Mouse (Mus musculus) embryo, embryonic 11 days (tissue): Measurements from ENCODE around the gene Rpp38.

Source experiments
- DNase-seq: peaks from one replicate; pipeline ENCODE4 v3.0.0-alpha.2; 2015

Gene Rpp38

DNA sequence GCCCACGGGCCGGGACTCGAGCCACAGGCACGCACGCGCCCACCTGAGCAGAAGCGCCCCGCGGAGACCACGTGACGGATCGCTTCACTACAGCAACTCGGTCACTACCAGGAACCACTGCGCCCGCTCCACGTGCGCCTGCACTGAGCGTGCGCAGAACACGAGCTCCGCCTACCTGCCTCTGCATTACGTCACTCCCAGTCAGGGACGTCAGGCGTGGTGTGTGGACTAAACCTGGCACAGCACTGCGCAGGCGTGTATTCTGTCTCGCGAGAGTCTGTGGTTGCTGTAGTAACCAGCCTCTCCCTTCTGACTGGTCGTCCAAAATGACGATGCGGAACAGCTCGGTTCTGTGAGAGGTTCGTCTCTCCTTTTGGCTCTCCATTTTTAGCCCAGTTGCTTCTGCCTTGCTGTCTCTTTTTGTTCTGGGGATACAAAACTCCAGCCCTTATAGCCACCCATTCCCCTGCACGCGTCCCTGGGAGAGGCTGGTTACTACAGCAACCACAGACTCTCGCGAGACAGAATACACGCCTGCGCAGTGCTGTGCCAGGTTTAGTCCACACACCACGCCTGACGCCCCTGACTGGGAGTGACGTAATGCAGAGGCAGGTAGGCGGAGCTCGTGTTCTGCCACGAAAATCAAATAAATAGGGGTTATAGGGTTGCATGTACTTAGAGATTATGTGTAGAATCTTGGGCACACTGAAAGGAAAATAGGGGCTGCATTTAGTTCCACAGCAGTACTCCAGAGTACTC lies at the start of gene Rpp38:
Gene Rpp38 (minus strand): TSS at position 160 of the 759 bp plus-strand sequence.
- peak; percentile 96 for DNase-seq

DNA sequence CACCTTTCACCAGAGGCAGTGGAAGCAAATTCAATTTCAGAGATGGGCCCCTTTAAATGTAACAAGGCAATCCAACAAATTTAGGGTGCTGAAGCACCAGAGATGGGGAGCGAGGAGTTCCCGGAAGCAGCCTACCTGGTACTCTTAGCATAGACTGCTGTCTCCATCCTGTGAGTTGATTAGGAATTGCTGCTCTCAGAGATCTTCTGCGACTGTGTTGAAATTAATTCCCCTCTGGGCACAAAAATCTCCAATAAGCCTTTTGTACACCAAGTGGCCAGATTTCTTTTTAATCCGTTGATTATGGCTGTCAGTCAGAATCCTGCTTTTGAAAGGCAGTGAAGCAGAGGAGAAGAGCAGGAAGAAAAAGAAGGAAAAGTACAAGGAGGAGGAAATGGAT lies 32.7 kb upstream of the Rpp38 start:
- no peak for DNase-seq

DNA sequence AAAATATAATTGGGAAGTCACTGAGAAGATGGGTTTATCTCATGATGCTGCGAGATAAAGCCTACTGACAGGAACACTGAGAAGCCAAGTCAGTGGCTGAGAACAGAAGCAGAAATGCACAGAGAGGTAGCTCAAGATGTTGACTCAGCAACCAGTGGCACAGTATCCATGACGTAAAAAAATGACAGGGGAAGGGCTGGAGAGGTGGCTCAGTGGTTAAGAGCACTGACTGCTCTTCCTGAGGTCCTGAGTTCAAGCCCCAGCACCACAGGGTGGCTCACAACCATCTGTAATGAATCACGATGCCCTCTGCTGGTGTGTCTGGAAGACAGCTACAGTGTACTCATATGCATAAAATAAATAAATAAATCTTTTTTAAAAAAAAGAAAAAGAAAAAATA lies 28.6 kb upstream of the Rpp38 start:
- DNase-seq: no peak

DNA sequence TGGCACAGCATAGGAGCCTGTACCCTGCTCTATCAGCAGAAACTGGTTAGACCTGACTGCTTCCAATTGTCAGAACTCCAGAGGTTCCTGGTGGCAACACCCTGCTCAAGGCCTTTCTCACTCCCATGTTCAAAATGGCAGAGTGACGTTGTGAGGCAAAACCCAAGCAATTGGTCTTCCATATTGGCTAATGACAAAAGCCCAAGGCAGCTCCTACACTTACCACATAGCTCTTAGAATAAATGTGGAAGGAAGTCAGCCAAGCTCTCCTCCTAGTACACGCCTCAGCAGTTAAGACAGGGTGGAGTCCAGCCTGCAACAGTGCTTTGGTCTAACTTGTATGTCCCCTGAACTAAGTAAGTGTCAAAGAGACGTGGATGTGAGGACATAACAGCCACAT lies 25.4 kb upstream of the Rpp38 start:
- no peak for DNase-seq

DNA sequence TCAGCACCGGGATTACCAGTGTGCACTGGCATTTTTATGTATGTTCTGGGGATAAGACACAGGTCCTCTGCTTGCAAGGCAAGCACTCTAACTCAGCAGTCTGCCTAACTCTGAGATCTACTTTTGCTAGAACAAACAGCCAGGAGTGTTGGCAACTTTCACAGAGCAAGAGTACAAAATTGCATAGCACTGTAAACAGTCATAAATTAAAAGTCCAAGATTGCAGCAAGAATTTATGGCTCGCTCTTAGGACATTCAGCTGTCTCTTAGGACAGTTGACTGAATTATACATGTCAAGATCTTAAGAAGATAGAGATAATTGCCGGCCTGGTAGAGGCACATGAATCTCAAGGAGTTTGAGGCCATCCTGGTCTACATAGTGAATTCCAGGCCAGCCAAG lies 23.9 kb upstream of the Rpp38 start:
- no peak for DNase-seq

DNA sequence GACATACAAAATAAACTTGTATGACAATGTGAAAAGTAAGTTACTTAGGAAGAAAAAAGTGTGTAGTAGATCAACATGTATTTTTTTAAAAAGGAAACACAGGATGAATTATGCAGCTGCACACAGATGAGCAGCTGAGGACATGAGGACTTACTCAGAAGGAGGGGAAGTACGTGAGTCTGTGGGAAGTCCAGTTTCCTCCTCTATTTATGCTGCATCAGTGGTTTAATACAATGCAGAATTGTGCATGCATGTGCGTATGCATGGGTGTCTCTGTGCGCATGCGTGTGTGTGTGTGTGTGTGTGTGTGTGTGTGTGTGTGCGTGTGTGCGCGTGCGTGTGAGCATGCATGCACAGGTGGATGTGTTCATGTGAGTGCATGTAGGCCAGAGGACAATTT lies 23.4 kb upstream of the Rpp38 start:
- no peak for DNase-seq

DNA sequence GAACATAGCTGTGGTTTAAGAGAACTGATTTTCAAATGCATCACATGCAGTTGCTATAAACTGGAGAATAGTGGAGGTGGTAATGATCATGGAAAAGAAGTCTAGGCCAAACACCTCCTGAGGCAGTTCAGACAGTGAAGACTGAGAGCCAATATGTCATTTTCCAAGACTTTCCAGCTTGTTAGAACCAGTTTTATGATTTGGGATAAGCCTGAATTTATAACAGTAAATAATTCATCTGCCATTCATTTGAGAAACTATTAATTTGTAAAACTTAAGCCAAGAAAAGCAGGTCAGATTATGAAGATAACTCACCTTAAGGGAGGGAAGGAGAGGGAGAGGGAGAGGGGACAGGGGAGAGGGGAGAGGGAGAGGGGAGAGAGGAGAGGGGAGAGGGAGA lies 20.7 kb upstream of the Rpp38 start:
- no peak for DNase-seq

DNA sequence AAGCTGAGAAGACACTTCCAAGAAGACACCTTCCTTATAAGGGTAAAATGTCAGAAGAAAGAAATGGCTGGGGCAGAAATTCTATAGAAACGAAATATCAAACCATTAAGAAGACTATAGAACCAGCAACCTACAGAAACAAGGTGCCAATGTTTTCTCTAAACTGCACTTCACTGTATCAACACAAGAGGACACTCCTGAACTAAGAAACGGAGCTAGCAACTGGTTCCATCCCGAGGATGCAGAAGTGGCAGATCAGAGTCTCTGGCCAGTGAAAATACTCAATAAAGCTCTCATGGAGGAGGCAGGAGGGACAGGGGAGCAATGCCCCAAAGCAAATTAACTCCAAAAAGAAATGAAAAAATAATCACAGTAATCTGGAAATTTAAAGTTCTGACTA lies 16.5 kb upstream of the Rpp38 start:
- DNase-seq: peak; percentile 56

DNA sequence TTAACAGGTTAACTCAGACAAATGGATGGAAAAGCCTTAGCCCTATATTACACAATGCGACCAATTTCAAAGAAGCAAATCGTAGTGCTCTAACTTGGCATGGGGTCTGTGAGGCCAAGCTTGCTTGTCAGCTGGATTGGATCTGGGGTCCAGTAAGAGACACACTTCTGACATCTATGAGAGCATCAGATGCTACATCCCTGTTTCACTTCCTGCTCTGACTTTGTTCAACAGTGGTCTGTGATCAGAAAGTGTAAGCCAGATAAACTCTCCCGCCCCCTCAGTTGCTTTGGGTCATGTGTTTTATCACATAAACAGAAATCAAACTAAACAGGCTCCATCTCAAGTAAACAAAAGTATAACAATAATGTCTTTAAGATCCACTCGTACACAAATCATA lies 16.0 kb upstream of the Rpp38 start:
- DNase-seq: no peak

DNA sequence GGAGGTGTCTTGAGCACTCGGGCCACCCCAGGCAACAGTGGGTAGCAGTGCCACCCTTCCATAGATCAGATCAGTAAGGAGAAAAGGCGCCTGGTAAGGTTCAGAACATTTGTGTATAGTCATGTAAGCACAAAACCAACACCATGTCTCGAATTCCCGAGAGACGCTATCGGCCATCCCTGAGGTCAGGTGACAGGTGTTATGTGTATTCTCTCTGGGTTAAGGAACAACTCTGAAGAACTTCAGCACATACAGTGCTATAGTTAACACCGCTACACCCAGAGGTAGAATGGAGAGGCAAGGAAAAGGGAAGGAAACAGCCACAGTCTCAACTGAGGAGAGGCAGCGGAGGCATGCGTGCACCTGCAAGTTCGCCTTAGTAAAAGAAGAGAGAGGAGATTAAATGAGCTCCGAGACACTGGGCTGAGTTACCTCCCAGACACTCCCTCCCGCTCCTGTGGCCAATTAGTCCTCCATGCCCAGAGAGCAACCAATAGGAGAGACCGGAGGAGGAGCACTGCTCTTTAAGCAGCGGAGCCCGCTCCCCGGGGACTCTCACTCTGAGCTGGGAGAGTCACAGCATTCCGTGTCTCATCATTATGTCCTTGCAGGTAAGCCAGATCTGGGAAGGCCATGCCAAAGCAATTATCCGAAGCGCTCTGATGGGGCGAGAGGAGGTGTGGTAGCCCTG lies 3.3 kb upstream of the Rpp38 start, which contains the start of gene Acbd7:
Gene Acbd7 (plus strand): TSS at position 558 of the 691 bp plus-strand sequence.
- peak; percentile 73 for DNase-seq

DNA sequence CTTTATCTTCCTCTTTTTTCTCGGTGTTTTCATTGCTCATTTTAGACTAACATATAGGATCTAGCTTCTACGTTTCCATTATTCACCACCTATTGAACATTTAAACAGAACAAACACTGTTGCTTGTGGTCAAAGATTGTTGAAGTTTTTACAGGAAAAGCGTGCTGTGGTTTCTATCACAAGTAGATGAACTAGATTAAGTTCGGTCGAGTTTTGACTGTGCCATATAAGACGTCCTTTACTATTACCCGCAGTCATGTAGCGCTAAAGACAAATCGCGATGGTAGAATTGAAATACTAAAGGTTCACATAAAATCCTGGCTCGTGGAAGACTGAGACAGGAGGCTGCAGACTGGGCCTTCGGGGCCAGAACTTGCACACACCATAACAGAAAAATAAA lies 1.3 kb upstream of the Rpp38 start:
- DNase-seq: no peak

DNA sequence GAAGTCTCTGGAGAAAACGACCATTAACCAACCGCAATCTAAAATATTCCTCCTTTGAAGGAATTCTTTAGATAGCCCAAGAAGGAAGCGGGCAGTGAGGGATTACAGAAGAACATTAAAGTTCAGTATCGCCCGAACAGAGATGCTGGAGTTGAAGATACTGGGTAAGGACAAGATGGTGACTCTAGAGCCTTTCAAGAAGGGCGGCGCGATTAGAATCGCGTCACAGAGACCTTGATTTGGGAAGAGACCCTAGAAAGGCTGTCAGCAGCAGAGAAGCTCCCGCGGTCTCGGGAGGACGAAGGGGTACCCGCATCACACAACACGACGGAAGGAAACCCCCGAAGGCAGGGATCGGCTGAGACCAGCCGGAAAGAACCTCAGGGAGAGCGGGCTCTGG lies 387 bp downstream of the Rpp38 start:
- no peak for DNase-seq

DNA sequence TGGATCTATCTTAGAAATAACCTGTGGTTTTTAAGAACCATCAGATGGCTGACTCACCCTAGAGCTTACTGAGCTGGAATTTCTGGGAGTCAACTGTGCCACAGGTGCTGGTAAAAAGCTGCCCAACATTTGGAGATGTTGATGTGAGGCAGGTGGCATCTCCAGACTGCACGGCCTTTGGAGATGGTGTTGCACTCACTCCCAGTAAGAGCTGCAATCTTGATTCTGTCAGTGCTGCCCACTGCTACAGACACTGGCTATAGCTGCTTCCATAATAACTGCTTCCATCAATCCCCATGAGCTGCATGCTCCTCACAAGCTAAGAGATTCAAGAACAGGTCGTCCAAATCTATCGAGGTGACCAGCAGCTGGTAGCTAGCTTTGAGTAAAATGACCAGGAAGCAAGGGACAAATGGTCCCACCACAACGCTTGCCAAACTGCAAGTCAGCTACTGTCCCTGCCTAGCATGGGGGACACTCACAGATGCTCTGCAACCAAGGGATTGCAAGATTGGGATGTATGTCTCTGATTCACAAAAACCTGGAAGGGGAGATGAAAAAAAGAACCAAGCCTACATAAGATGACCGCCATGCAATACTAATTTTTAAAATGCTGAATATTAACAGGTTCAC lies 1.3 kb downstream of the Rpp38 start:
- DNase-seq: no peak

DNA sequence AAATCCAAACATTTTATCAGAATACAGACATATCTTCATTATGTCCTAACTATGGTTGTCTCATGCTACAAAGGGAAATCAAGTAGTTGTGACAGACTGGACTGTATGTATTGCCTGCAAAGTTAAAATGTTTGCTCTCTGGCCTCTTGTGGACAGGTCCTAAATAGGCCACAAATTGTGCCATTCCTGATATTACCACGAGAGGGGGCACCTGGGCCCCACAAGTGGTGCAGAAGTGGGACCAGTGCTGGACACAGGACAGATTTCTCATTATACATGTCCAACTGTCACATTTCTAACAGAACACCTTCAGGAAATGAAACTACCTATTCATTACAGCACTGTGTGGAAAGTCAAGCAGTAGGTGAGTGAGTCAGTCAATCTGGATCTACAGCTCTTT lies 5.1 kb downstream of the Rpp38 start:
- peak; percentile 66 for DNase-seq

DNA sequence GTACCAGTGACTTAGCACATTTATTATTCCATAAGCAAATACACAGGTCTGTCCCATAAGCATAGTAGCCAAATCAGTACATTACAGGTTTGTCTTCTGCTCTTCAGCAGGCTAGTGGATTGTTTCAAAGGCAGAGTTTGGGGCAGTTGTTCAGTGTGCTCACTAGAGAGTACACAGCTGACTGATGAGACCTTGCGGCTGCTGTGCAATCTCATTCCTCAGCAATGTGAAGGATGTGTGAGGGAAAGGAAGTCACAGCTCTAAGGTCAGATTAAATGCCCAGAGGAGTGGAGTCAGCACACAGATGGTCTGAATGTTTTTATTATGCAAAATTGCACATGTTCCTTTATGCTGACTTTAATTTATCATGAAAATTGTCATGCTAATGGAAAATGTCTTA lies 5.9 kb downstream of the Rpp38 start:
- no peak for DNase-seq

DNA sequence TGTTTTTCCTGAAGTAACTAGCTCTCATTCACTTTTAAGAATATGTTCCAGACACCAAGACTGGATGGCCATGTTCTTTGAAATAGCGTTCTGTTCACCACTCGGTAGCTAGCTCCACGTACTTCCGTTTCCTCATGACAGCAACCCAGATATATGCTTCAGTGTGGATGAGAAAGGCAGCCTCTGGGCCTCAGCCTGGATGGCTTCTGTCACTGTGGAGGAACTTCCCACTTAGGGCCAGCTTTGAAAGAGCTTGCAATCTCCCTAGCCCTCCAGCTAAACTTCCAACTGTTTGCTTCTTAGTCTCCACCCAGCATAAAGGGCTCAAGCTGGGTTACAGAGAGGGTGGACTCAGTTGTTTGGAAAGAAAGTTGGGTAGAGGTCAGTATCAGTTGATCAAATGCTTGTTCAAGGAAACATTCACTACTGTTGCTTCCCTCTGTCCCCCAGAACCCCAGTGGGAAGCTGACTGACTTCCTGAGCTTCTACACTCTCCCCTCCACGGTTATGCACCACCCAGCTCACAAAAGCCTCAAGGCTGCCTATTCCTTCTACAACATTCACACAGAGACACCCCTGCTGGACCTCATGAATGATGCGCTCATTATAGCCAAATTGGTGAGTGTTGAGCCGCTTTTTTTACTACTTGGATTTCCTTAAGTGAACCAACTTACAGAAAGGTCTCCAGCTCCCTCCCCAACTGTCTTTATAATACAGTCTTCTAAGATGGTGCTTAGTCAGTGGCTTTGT lies 7.9 kb downstream of the Rpp38 start:
- no peak for DNase-seq

DNA sequence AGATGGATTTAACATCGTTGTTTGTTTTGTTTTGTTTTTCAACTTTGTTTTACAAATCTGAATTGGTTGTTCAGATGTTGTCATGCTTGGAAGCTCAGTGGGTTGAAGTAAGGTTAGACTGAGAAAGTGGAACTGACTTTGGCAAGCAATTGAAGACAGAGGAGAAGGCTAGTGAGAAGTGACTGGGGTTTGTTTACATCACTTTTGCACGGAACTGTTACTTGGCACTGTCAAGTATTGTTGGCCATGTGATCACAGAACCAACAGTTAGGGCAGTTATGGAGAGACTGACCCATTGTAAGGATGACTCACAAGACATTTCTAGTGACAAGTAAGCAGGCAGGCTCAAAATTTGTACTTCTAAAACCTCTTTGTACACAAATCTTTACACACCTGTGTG lies 9.3 kb downstream of the Rpp38 start:
- no peak for DNase-seq

DNA sequence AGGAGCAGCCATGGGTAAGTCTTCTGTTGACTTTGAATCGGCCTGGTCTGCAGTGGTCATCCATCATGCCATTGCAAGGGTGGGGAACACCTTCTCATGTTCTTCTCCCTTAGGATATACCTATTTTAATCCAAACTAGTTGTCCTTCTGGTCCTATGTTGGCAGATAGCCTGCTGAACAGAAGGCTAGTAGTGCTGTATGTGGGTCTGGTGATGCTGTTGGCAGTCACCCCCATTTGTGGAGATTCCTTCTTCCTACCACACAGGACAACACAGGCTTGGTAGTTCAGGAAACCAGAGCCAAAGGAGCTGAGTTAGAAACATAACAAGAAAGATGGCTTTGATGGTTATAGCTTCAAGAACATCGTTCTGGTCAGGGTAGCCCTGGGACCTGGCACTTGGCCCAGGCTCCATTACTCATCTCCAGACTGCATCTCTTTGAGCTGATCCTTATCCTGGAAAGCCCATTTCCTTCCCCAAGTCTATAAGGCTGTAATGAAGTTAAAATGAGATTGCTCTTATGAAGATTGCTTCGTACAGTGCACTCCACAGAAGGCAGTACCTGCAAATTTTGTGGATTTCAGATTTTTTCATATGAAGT lies 26.9 kb downstream of the Rpp38 start:
- DNase-seq: no peak

DNA sequence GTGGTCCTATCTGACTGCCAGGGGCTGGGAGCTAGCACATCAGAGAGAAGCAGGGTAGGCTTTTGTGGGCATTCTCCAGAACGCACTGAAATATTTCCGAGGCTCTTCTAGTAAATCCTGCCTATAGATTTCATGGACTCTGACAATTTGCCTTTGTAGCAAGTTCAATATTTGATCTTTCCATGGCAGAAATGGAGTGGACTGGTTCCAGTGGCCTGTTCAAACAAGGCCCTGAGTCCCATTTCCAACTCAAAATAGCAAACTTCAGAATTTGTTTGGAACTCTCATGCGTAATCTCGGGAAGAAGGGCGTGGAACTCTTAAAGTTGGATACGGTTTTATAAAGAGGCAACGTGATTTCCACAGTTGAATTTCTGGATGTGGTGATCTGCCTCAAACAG lies 36.6 kb downstream of the Rpp38 start:
- no peak for DNase-seq

DNA sequence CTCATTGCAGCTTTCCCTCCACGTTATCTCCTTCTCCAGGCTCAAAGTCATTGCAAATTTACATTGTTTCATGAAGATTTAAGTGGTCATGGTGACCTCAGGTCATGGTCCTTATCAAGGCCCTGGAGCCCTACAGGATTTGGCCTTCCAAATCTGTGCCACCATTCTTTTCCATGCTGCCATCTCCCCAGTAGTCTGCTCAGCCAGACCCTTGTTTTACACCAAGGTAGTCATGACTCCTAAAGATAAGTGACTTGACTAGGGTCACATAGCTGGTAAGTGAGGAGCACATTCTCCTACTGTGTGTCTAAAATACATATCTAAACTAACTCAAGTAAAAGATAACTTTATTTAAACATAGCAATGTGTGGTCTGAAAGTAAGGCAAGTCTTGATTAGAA lies 40.3 kb downstream of the Rpp38 start:
- DNase-seq: no peak

DNA sequence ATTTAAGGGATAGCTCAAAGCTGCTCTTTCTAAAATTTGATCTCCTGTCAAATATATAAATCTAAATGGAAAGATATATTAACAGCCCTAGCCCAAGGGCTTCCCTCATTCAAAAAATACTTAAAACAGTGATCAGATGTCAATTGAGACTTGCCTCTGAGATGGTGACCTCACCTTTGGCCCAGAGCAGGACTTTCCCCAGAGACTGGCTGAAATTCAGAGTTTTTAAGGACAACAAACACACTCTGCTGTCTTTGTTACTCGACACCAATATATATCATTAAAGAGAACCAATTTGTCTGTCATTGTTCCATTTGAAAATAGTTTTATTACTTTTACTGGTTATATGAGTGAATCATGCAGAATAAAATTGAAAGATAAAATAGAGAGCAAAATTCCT lies 42.9 kb downstream of the Rpp38 start:
- no peak for DNase-seq

DNA sequence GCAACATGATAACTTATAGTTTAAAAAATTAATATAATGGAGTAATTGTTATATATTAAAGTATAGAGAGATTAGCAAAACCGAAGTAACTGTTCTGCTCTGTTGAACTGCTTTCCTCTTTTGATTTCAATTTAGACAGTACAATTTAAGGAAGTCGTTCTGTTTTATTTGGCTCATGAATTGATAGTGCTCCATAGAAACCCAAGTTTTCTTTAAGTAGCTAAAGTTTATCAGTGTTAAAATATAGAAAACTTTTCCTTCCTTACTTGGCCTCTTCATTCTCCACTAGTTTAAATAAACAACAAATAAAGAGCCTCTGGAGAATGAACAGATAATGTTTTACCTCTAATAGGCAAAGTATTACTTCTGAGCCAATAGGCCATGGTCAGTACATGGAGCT lies 46.2 kb downstream of the Rpp38 start:
- no peak for DNase-seq

DNA sequence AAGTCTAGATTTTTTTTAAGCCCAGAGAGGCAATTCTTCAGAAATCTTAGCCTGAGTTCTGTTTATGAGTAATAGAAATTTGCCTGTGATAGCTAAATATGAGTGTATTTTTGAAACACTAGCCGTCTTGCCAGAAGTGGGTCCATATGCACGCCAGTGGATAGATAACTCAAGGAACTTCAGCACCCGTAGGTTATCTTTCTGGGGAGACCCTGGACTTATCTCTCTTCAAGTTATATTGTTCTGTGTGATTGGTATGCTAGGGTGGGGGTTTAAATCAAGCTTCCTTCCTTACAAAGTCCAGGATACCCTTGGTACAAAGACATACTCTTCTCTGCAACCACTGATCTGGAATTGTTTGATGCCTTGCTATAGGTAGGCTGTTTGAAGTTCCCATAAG lies 46.7 kb downstream of the Rpp38 start:
- no peak for DNase-seq
